ENCODE assay signal across 21 mouse cellular contexts in the genomic region with DNA sequence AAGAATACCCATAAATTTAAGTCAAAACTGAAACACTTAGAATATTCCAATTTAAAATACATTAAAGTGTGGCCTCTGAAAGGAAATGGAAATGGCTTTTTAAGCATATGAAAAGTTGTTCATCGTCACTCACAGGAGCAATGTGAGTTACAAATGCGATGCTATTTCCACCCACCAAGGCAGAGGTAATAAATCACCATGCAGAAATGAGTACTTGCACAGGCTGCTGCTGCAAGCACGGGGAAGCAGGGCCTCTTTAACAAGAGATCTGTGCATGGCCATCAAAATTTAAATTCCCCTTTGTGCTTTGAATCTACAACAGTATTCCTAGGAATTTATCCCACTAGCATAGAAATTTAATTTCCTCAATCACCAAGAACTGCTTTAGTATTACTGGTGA.
DNase-seq lines count a peak whose midpoint lies in the region; ATAC-seq and TF ChIP-seq lines count a peak whose summit lies in the region.
"Had no signal": no experiment of that assay in that cellular context is flagged by ENCODE, and none has a peak within 500 bp of the region (broad histone marks: within the 10 kb centered on the region; RNA-seq: fewer than 3 reads in every experiment).

No protein-coding gene starts in this region.

- H3K36me3 ChIP-seq in midbrain, postnatal 0 days (ENCODE audit: insufficient read depth, low read length), result no peaks in the 10 kb centered on the region
- no peaks in the 10 kb centered on the region for H3K36me3 ChIP-seq in midbrain, embryonic 14.5 days (ENCODE audit: control insufficient read depth, insufficient read depth, low read length)
- H3K36me3 ChIP-seq: heart, embryonic 15.5 days had no signal

- no peak for DNase-seq in frontal cortex, postnatal 14 days (ENCODE audit: low spot score in 2 of 2)
- peak; percentile 8 for DNase-seq in midbrain, postnatal 0 days (ENCODE audit: low spot score)
- no peak for DNase-seq in midbrain, embryonic 14.5 days
- peak; percentile 39 for DNase-seq in brain, adult 2 months (ENCODE audit: low read depth, low spot score)
- DNase-seq in mesoderm, embryonic 11.5 days (ENCODE audit: low read depth, low spot score), result peak; percentile 56
- DNase-seq in left cerebral cortex, postnatal 4 days, result no peak
- no peak for DNase-seq in urinary bladder, postnatal 25 days (ENCODE audit: low spot score)
- DNase-seq: adrenal gland, adult 2 months; adrenal gland, postnatal 25 days; gastrocnemius, postnatal 14 days; heart, adult 2 months; heart, postnatal 14 days had no signal

- WGBS in midbrain, postnatal 0 days, result 64% methylated on average over 3 of the region's 3 CpGs
- 54% methylated on average over 3 of the region's 3 CpGs for WGBS in midbrain, embryonic 14.5 days

- TF ChIP-seq CTCF in midbrain, postnatal 0 days (IDR thresholded peaks at IDR 0.05), result no peak

- H3K27ac ChIP-seq in midbrain, postnatal 0 days (ENCODE audit: low read depth, low read length), result no peak overlapping the region
- no peak overlapping the region for H3K27ac ChIP-seq in midbrain, embryonic 14.5 days (replicated peaks; ENCODE audit: low read depth, low read length)
- H3K27ac ChIP-seq: embryonic facial prominence, embryonic 10.5 days; forebrain, embryonic 13.5 days; heart, adult 2 months; heart, embryonic 15.5 days had no signal

- intact Hi-C loops in left cerebral cortex, postnatal 4 days (cut with DNase I), result no loop called here

- no peak overlapping the region for H3K4me3 ChIP-seq in midbrain, postnatal 0 days (ENCODE audit: low read depth, low read length)
- no peak overlapping the region for H3K4me3 ChIP-seq in midbrain, embryonic 14.5 days (replicated peaks; ENCODE audit: low read depth, low read length)
- H3K4me3 ChIP-seq: embryonic facial prominence, embryonic 10.5 days; forebrain, embryonic 13.5 days; heart, adult 2 months; heart, embryonic 15.5 days had no signal

- H3K27me3 ChIP-seq in midbrain, postnatal 0 days (ENCODE audit: insufficient read depth, low read length), result no peaks in the 10 kb centered on the region
- no peaks in the 10 kb centered on the region for H3K27me3 ChIP-seq in midbrain, embryonic 14.5 days (ENCODE audit: control insufficient read depth, insufficient read depth, low read length)
- H3K27me3 ChIP-seq: CH12.LX; forebrain, embryonic 13.5 days; heart, embryonic 15.5 days had no signal

- ATAC-seq in frontal cortex, adult (ENCODE audit: low TSS enrichment), result peak; percentile 56
- ATAC-seq in midbrain, postnatal 0 days (ENCODE audit: low FRiP score), result no peak
- no peak for ATAC-seq in midbrain, embryonic 14.5 days (ENCODE audit: low FRiP score, low TSS enrichment)
- ATAC-seq: forebrain, embryonic 13.5 days; forebrain, postnatal 0 days; inflammation-experienced regulatory T-cells, adult 6 months had no signal

- H3K9me3 ChIP-seq in midbrain, postnatal 0 days (ENCODE audit: low read length), result no peaks in the 10 kb centered on the region
- H3K9me3 ChIP-seq in midbrain, embryonic 14.5 days (ENCODE audit: control insufficient read depth, low read length), result no peaks in the 10 kb centered on the region
- H3K9me3 ChIP-seq: embryonic facial prominence, embryonic 10.5 days; forebrain, embryonic 13.5 days; heart, embryonic 15.5 days had no signal

- no peaks in the 10 kb centered on the region for H3K4me1 ChIP-seq in midbrain, postnatal 0 days (ENCODE audit: insufficient read depth, low read length)
- peaks cover 12% of the 10 kb centered on the region; the same call in 1 of the 2 replicates for H3K4me1 ChIP-seq in midbrain, embryonic 14.5 days (ENCODE audit: control insufficient read depth, insufficient read depth, low read length)
- H3K4me1 ChIP-seq: heart, embryonic 15.5 days had no signal

- H3K4me2 ChIP-seq in midbrain, postnatal 0 days (ENCODE audit: low read depth, low read length, poor library complexity, severe bottlenecking), result no peak overlapping the region
- H3K4me2 ChIP-seq in midbrain, embryonic 14.5 days (ENCODE audit: low read length), result no peak overlapping the region
- H3K4me2 ChIP-seq: forebrain, embryonic 13.5 days; heart, embryonic 11.5 days; heart, embryonic 15.5 days; hindbrain, embryonic 14.5 days had no signal

- no peak overlapping the region for H3K9ac ChIP-seq in midbrain, postnatal 0 days (replicated peaks; ENCODE audit: low read length, poor library complexity, severe bottlenecking)
- no peak overlapping the region for H3K9ac ChIP-seq in midbrain, embryonic 14.5 days (replicated peaks; ENCODE audit: low read length)
- H3K9ac ChIP-seq: forebrain, embryonic 13.5 days; forebrain, postnatal 0 days; heart, embryonic 15.5 days; hindbrain, embryonic 14.5 days had no signal

Comparison
In these comparisons a context has a peak if more than half of its experiments do, and no peak if none do; other contexts are left out.
1. DNase-seq: peak in midbrain, postnatal 0 days (single experiment), brain, adult 2 months (single experiment) and mesoderm, embryonic 11.5 days (single experiment); none in frontal cortex, postnatal 14 days (0 of 2), midbrain, embryonic 14.5 days (single experiment), left cerebral cortex, postnatal 4 days (single experiment) and urinary bladder, postnatal 25 days (single experiment).